Mouse (Mus musculus): Measurements from ENCODE around the gene Gipc2. TPM values are rescaled to one million over a fixed set of nuclear protein-coding genes. Genes with fewer than 3 reads are reported as not detected.
A peak's percentile ranks its signal among the peaks of the same experiment; 100 is the strongest.

Gipc2 gene
- polyA plus RNA-seq (2015; fragmentation: Nextera tagmentation; extraction: Ambion mirVana) = 4.0 and 4.1 TPM in 2 replicates

- Histone ChIP-seq H3K27ac (ENCODE audit: low read length) (0 out of 2 replicates have a peak within 1 kb of the TSS, but pooled peaks have one; percentile 10), H3K36me3 (ENCODE audit: control insufficient read depth, insufficient read depth) (no peaks in the 10 kb centered on the region), H3K4me2 (ENCODE audit: low read length) (peak within 1 kb of the TSS; percentile 96), H3K9ac (replicated peaks; ENCODE audit: low read depth, low read length) (peak within 1 kb of the TSS; percentile 65), H3K4me1 (replicated peaks; ENCODE audit: control insufficient read depth, insufficient read depth, low read length) (peaks cover 23% of the 10 kb centered on the region), H3K27me3 (replicated peaks; ENCODE audit: control insufficient read depth, insufficient read depth, low read length) (peaks cover 4% of the 10 kb centered on the region; the same call in 1 of the 2 replicates), H3K4me3 (replicated peaks; ENCODE audit: low read length) (peak within 1 kb of the TSS; percentile 59), H3K9me3 (ENCODE audit: control insufficient read depth, low read length) (no peaks in the 10 kb centered on the region)
- WGBS = 4% methylated on average over 10 of the region's 10 CpGs
- ATAC-seq = no peak
These were observed at the start of gene Gipc2 for GRCm38 (mm10) chr3:152166099-152166423. Gene Gipc2 (minus strand): TSS chr3:152166230.

- Histone ChIP-seq H3K4me3 (replicated peaks; ENCODE audit: low read length) (no peak overlapping the region; the same call in 1 of the 2 replicates), H3K4me1 (replicated peaks; ENCODE audit: control insufficient read depth, insufficient read depth, low read length) (peaks cover 25% of the 10 kb centered on the region), H3K4me2 (ENCODE audit: low read length) (peak overlapping the region; percentile 88), H3K9ac (replicated peaks; ENCODE audit: low read depth, low read length) (no peak overlapping the region), H3K36me3 (ENCODE audit: control insufficient read depth, insufficient read depth) (peaks cover 13% of the 10 kb centered on the region), H3K27me3 (replicated peaks; ENCODE audit: control insufficient read depth, insufficient read depth, low read length) (no peaks in the 10 kb centered on the region), H3K9me3 (ENCODE audit: control insufficient read depth, low read length) (no peaks in the 10 kb centered on the region), H3K27ac (ENCODE audit: low read length) (no peak overlapping the region)
- WGBS = 15% methylated on average over 3 of the region's 3 CpGs
- ATAC-seq = no peak
These were observed 47.4 kb upstream of the Gipc2 start for GRCm38 (mm10) chr3:152213416-152213815.

GRCm38 (mm10) chr3:152211731-152212279 is 45.8 kb upstream of the Gipc2 start:
- Histone ChIP-seq H3K4me1 (replicated peaks; ENCODE audit: control insufficient read depth, insufficient read depth, low read length) (peaks cover 26% of the 10 kb centered on the region), H3K27me3 (replicated peaks; ENCODE audit: control insufficient read depth, insufficient read depth, low read length) (no peaks in the 10 kb centered on the region), H3K36me3 (ENCODE audit: control insufficient read depth, insufficient read depth) (peaks cover 4% of the 10 kb centered on the region; the same call in 1 of the 2 replicates), H3K9ac (replicated peaks; ENCODE audit: low read depth, low read length) (peak overlapping the region; percentile 100), H3K9me3 (ENCODE audit: control insufficient read depth, low read length) (no peaks in the 10 kb centered on the region), H3K4me2 (ENCODE audit: low read length) (peak overlapping the region; percentile 88), H3K4me3 (replicated peaks; ENCODE audit: low read length) (peak overlapping the region; percentile 94), H3K27ac (ENCODE audit: low read length) (no peak overlapping the region)
- WGBS = 37% methylated on average over 7 of the region's 7 CpGs
- ATAC-seq = no peak

DNA sequence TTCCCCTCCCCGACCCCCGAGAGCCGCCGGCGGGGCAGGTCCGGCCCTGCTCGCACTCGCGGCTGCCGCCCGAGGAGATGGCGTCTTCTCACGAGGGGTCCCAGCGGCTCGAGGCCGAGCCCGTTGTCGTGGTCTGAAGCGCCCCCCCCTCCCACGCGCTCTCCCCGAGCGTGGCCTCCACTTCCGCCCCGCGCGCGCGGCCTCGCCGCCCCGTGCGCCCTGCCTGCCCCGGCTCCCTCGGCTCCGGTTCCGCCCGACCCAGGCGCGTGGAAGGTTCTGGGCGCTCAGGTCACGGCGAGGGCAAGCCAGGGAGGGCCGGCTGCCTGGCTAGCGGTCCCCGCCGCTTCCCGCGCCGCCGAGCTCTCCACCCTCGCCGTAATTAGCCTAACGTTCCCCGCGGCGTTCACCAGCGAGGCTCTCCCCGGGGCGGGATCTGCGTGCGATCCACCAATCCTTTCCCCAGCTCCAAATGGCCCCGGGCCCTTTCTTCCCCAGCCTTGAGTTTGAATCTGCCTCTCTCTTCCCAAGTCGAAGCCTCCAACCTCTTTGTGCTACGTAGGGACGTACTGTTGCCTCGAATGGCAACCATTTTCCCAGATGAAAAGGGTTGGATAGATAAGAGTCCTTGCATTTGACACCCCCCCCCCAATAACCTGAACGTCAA is 44.8 kb upstream of the Gipc2 start:
- Histone ChIP-seq H3K4me1 (replicated peaks; ENCODE audit: control insufficient read depth, insufficient read depth, low read length) (peaks cover 26% of the 10 kb centered on the region), H3K27me3 (replicated peaks; ENCODE audit: control insufficient read depth, insufficient read depth, low read length) (no peaks in the 10 kb centered on the region), H3K36me3 (ENCODE audit: control insufficient read depth, insufficient read depth) (peaks cover 2% of the 10 kb centered on the region; the same call in 1 of the 2 replicates), H3K4me2 (ENCODE audit: low read length) (peak overlapping the region; percentile 88), H3K27ac (ENCODE audit: low read length) (peak overlapping the region; percentile 100), H3K9ac (replicated peaks; ENCODE audit: low read depth, low read length) (peak overlapping the region; percentile 100), H3K9me3 (ENCODE audit: control insufficient read depth, low read length) (no peaks in the 10 kb centered on the region), H3K4me3 (replicated peaks; ENCODE audit: low read length) (peak overlapping the region; percentile 94)
- peak; percentile 57 for ATAC-seq
- under 1% methylated on average over 53 of the region's 68 CpGs for WGBS

DNA sequence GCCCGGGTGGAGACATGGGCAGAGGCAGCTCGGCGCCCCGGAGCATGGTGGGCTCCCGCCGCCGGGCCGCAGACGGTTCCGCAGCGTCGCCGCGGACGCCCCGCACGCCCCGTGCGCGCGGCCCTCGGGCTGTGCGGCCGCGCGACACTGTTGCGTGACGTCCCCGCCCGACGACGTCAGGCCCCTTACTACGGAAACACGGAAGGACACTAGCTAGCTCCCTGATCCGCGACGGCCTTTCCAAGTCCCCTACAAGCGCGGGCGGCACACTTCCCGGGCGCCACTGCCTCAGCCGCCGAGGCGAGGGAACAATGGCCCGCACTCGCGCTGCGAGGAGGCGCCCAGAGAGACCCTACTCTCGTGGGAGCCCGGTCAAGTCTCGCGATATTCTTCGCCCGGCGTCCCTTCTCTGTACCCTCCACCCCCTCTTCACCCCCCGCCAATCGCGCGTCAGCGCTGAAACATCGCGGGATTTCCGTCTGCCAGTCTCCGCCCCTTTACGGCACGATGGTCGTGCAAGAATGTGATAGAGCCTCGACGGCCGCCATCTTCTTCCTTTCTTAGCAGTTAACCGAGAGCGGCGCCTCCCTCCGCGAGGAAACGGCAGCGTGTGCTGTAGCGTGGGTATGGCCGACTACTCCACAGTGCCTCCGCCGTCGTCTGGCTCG is 44.1 kb upstream of the Gipc2 start, which contains the start of the genes Dnajb4 and Fubp1:
TSS of gene Dnajb4 (minus strand) at position 336 of the 668 bp plus-strand sequence.
TSS of gene Fubp1 (plus strand) at position 456 of the 668 bp plus-strand sequence.
- Histone ChIP-seq H3K4me1 (replicated peaks; ENCODE audit: control insufficient read depth, insufficient read depth, low read length) (peaks cover 24% of the 10 kb centered on the region), H3K27ac (ENCODE audit: low read length) (peak within 1 kb of the TSS; percentile 100), H3K4me2 (ENCODE audit: low read length) (peak within 1 kb of the TSS; percentile 89), H3K9me3 (ENCODE audit: control insufficient read depth, low read length) (no peaks in the 10 kb centered on the region), H3K9ac (replicated peaks; ENCODE audit: low read depth, low read length) (peak within 1 kb of the TSS; percentile 100), H3K36me3 (ENCODE audit: control insufficient read depth, insufficient read depth) (no peaks in the 10 kb centered on the region), H3K27me3 (replicated peaks; ENCODE audit: control insufficient read depth, insufficient read depth, low read length) (no peaks in the 10 kb centered on the region), H3K4me3 (replicated peaks; ENCODE audit: low read length) (peak within 1 kb of the TSS; percentile 94)
- peak; percentile 96 for ATAC-seq
- under 1% methylated on average over 85 of the region's 85 CpGs for WGBS

GRCm38 (mm10) chr3:152209177-152209966 is 43.3 kb upstream of the Gipc2 start:
- 5% methylated on average over 25 of the region's 25 CpGs for WGBS
- peak overlapping the region; percentile 100 for H3K27ac ChIP-seq (ENCODE audit: low read length)
- no peak; the same call in 1 of the 2 replicates for ATAC-seq
- peak overlapping the region; percentile 84 for H3K9ac ChIP-seq (replicated peaks; ENCODE audit: low read depth, low read length)
- H3K4me1 ChIP-seq (replicated peaks; ENCODE audit: control insufficient read depth, insufficient read depth, low read length) = peaks cover 24% of the 10 kb centered on the region
- no peaks in the 10 kb centered on the region for H3K27me3 ChIP-seq (replicated peaks; ENCODE audit: control insufficient read depth, insufficient read depth, low read length)
- peak overlapping the region; percentile 94 for H3K4me3 ChIP-seq (replicated peaks; ENCODE audit: low read length)
- peak overlapping the region; percentile 89 for H3K4me2 ChIP-seq (ENCODE audit: low read length)
- no peaks in the 10 kb centered on the region for H3K36me3 ChIP-seq (ENCODE audit: control insufficient read depth, insufficient read depth)
- no peaks in the 10 kb centered on the region for H3K9me3 ChIP-seq (ENCODE audit: control insufficient read depth, low read length)

- peak overlapping the region; percentile 17 for H3K4me2 ChIP-seq (ENCODE audit: low read length)
- no peak overlapping the region for H3K9ac ChIP-seq (replicated peaks; ENCODE audit: low read depth, low read length)
- H3K27ac ChIP-seq (ENCODE audit: low read length) = no peak overlapping the region
- no peaks in the 10 kb centered on the region for H3K9me3 ChIP-seq (ENCODE audit: control insufficient read depth, low read length)
- H3K27me3 ChIP-seq (replicated peaks; ENCODE audit: control insufficient read depth, insufficient read depth, low read length) = no peaks in the 10 kb centered on the region
- peaks cover 23% of the 10 kb centered on the region for H3K4me1 ChIP-seq (replicated peaks; ENCODE audit: control insufficient read depth, insufficient read depth, low read length)
- H3K36me3 ChIP-seq (ENCODE audit: control insufficient read depth, insufficient read depth) = no peaks in the 10 kb centered on the region
- no peak for ATAC-seq
- 88% methylated on average over 7 of the region's 7 CpGs for WGBS
- no peak overlapping the region for H3K4me3 ChIP-seq (replicated peaks; ENCODE audit: low read length)
These were observed 42.3 kb upstream of the Gipc2 start for GRCm38 (mm10) chr3:152208096-152208885.

DNA sequence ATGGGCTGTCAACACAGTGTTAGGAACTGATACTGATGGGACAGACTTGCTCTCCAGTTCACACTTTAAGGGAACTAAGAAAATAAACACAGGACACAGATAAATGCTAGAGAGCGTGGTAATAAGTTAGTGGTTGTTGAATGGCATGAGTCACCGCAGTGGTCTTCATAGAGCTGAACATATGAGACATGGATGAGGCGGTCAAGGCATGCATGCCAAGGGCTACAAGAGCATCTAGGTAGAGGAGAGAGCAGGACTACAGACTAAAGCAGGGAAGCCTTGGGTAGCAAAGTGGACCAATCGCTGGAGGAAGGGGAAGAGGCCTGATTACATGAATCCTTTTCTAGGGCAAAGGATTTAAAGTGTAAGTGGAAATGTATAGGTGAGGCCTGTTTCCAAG is 41.1 kb upstream of the Gipc2 start:
- ATAC-seq = no peak
- WGBS = 98% methylated on average over 4 of the region's 4 CpGs
- H3K9me3 ChIP-seq (ENCODE audit: control insufficient read depth, low read length) = no peaks in the 10 kb centered on the region

More for the DNA sequence above, 41.1 kb upstream of the Gipc2 start:
- no peak overlapping the region for H3K4me2 ChIP-seq (ENCODE audit: low read length)
- no peak overlapping the region for H3K9ac ChIP-seq (replicated peaks; ENCODE audit: low read depth, low read length)
- no peak overlapping the region for H3K4me3 ChIP-seq (replicated peaks; ENCODE audit: low read length)
- no peak overlapping the region for H3K27ac ChIP-seq (ENCODE audit: low read length)
- no peaks in the 10 kb centered on the region for H3K27me3 ChIP-seq (replicated peaks; ENCODE audit: control insufficient read depth, insufficient read depth, low read length)
- H3K4me1 ChIP-seq (replicated peaks; ENCODE audit: control insufficient read depth, insufficient read depth, low read length) = peaks cover 13% of the 10 kb centered on the region
- no peaks in the 10 kb centered on the region for H3K36me3 ChIP-seq (ENCODE audit: control insufficient read depth, insufficient read depth)
